Mouse (Mus musculus) liver, postnatal 0 days (tissue): ENCODE data around the gene Tnfaip8l2.

Experiments
- CTCF ChIP-seq: sonication (generic); IDR thresholded peaks from 2 replicates; pipeline ENCODE4 v1.5.1; 2016; ENCODE audit warnings: antibody characterized with exemption, low read depth
- EP300 ChIP-seq: IDR thresholded peaks from 2 replicates; pipeline ENCODE4 v1.6.1; 2016; ENCODE audit warnings: antibody characterized with exemption, low read depth, mild to moderate bottlenecking

- TF ChIP-seq CTCF (no peak), EP300 (no peak)
Observed at GRCm38 (mm10) chr3:95176500-95176899, 34.3 kb upstream of the Tnfaip8l2 start.
